Mouse (Mus musculus): ENCODE data around the gene Acsm1. TPM values are rescaled to one million over a fixed set of nuclear protein-coding genes. Genes with fewer than 3 reads are reported as not detected.

The Acsm1 gene
- total RNA-seq, 2 experiments from 2014 or later = 3.5 to 9.0 TPM

GRCm38 (mm10) chr7:119670395-119670794 is 63.6 kb downstream of the Acsm1 start:
- DNase-seq (ENCODE audit: low spot score in 2 of 2) = no peak

DNA sequence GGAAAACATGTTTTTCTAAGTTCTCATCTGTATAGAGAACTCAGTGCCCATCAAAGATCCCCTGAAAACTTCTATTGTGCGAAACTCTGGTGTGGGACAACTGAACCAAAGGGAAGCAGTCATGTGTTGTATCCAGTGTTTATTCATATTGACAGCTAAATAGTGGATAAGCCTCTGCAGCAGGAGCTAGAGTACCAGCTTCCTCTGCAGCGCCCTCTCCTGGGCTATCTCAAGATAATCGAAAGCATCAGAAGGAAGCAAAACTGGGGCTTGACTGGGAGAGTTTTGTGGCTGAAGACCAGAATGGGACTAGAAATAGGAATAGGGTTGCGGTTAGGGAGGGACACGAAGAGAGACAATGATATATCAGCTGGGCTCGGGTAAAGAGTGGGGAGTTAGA is 64.1 kb downstream of the Acsm1 start:
- DNase-seq (ENCODE audit: low spot score in 2 of 2) = no peak

- no peak for DNase-seq (ENCODE audit: low spot score in 2 of 2)
Observed at GRCm38 (mm10) chr7:119673465-119673864, 66.6 kb downstream of the Acsm1 start.

- DNase-seq (ENCODE audit: low spot score in 2 of 2) = no peak
Observed at GRCm38 (mm10) chr7:119680107-119680506, 73.3 kb downstream of the Acsm1 start.

DNA sequence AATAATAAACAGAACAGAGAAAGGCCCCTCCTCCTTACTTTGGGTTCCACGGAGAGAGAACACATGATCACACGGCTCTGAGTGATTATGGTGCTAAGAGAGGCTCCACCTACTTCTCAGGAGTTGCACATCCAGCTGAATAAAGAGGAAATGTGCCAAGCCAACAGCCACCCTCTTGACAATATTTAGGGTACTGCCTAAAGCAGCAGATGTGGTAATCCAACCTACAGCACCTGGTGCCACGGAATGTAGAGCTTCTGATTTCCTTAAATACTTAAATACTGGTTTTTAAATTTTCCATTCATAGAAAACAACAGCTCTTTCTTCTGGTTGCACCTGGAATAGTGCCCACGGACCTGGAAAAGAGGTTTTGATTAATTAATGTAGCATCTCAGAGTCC is 75.9 kb downstream of the Acsm1 start:
- no peak for DNase-seq (ENCODE audit: low spot score in 2 of 2)

GRCm38 (mm10) chr7:119689726-119690125 is 82.9 kb downstream of the Acsm1 start, which contains the start of gene Acsm4:
Acsm4 (plus strand) TSS chr7:119690026.
- no peak for DNase-seq (ENCODE audit: low spot score in 2 of 2)

GRCm38 (mm10) chr7:119692302-119692701 is 85.5 kb downstream of the Acsm1 start:
- no peak for DNase-seq (ENCODE audit: low spot score in 2 of 2)

- no peak for DNase-seq (ENCODE audit: low spot score in 2 of 2)
Observed at GRCm38 (mm10) chr7:119694926-119695325, 88.1 kb downstream of the Acsm1 start.

Other genes with a start within 250 kb of the Acsm1 start
- 10 to 100 TPM in 1 of 2 experiments, not detected in 1; 31.7 TPM for gene Gp2, start 147.7 kb upstream of the Acsm1 start, total RNA-seq (2021)
- 10 to 100 TPM in 1 of 2 experiments, under 1 TPM in 1; 0.51 to 16.2 TPM for gene Umod, start 127.7 kb upstream of the Acsm1 start, total RNA-seq (2021)
- gene Acsm5, start 87.6 kb upstream of the Acsm1 start, total RNA-seq (2021) = 1 to 10 TPM; 3.8 to 5.0 TPM
- under 1 TPM in 1 of 2 experiments, not detected in 1; 0.22 TPM for gene Pdilt, start 83.5 kb upstream of the Acsm1 start, total RNA-seq (2021)
- 10 to 100 TPM in 1 of 2 experiments, under 1 TPM in 1; 0.87 to 15.2 TPM for gene Acsm2, start 52.7 kb upstream of the Acsm1 start, total RNA-seq (2021)
- not detected for gene Acsm4, start 83.0 kb downstream of the Acsm1 start, total RNA-seq (2021)
- 10 to 100 TPM; 42.3 to 47.5 TPM for gene Thumpd1, start 113.8 kb downstream of the Acsm1 start, total RNA-seq (2021)
- 10 to 100 TPM; 12.9 to 13.5 TPM for gene Acsm3, start 153.9 kb downstream of the Acsm1 start, total RNA-seq (2021)
- 10 to 100 TPM; 12.4 to 13.6 TPM for gene Rexo5, start 187.0 kb downstream of the Acsm1 start, total RNA-seq (2021)
- 10 to 100 TPM; 12.9 to 13.6 TPM for gene Eri2, start 187.0 kb downstream of the Acsm1 start, total RNA-seq (2021)

Data from adrenal gland, postnatal 4 days (tissue).